Mouse (Mus musculus) cerebellum, postnatal 14 days (tissue): ENCODE measurements at regions not wholly inside any gene's neighbourhood (a gene's known extent, or its start where the extent isn't known, plus 50 kb on each side); places are given as distances from the start of the nearest gene placed in this dataset.

Experiments
- DNase-seq, 2 experiments: peaks; one replicate each; pipeline ENCODE4 v3.0.0; 2021; ENCODE audit warnings: mixed read lengths in 2 of 2

GRCm38 (mm10) chr4:55805255-55806051, 273.2 kb upstream of the Klf4 start:
- DNase-seq, result no peak

GRCm38 (mm10) chr4:55802101-55802500, 269.8 kb upstream of the Klf4 start:
- DNase-seq, result no peak

- no peak for DNase-seq
Observed at GRCm38 (mm10) chr4:55798099-55798498, 265.8 kb upstream of the Klf4 start.

GRCm38 (mm10) chr4:55781329-55781847, 249.1 kb upstream of the Klf4 start:
- no peak for DNase-seq

DNA sequence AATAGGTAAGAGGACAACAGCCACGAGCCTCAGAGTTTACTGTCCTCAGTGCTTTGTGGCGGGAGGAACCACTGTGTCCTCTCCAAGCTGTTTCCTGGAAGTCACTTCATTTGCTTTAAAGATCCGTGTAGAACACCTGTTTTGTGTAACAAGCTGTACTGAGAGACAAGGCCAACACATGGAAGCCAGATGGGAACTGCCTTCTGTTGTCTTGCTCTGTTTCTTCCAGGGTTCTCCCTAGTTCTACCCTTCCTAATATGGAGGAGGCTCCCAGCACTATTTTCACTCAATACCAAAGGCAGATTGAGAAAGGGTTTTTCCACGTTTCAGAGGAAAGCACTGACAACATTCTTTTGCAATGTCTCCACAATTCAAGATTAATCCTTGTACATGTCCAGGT, 247.3 kb upstream of the Klf4 start:
- no peak for DNase-seq

DNA sequence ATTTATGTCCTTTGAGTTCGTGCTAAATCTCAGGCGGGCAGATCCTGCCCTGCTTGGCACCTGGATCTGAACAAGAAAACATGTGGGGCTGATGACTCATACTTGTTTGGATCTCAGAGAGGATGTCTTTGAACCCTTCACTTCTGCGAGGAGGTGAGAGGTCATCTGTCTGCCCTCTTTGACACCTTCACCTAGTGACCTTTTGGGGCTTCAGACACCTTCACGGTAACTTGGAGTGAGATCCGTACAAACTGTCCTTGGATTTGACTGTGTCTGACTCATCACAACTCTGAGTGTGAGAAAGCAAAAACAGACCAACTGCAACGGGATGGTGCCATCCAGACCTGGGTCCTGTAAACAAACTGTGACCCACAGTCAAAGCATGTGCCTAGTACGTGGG, 243.6 kb upstream of the Klf4 start:
- no peak for DNase-seq

GRCm38 (mm10) chr4:55774571-55774970, 242.3 kb upstream of the Klf4 start:
- DNase-seq, result no peak

GRCm38 (mm10) chr4:55769656-55770055, 237.4 kb upstream of the Klf4 start:
- no peak for DNase-seq

- no peak for DNase-seq
Observed at GRCm38 (mm10) chr4:55768325-55768724, 236.1 kb upstream of the Klf4 start.

DNA sequence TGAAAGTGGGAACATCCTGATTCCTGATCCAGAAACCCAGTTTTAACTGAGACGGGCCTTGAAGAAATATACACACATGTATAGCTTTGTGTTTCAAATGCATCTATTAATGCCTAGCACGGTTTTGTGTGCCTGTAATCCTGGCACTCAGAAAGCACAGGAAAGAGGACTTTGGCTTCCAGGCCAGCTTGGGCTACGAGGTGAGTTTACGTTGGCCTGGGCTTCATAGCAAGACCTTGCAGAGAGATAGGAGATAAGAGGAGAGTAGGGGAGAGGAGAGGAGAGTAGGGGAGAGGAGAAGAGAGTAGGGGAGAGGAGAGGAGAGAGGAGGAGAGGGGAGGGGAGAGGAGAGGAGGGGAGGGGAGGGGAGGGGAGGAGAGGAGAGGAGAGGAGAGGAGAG, 234.9 kb upstream of the Klf4 start:
- no peak for DNase-seq

DNA sequence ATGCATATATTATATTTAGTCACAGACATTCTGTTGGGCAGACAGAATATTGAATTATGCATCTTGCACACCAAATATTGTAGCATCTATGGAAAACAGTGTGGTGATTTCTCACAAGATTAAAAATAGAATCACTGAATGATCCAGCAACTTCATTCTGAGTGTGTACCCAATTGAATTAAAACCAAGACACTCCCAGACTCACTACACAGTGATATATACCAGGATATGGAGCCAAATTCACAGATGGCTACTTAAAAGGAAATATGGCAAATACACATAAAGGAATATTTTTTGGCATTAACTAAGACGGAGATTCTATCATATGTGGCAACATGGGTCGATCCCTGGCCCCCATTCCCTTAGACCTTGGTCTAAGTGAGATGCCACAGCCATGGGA, 233.5 kb upstream of the Klf4 start:
- DNase-seq, result no peak

DNA sequence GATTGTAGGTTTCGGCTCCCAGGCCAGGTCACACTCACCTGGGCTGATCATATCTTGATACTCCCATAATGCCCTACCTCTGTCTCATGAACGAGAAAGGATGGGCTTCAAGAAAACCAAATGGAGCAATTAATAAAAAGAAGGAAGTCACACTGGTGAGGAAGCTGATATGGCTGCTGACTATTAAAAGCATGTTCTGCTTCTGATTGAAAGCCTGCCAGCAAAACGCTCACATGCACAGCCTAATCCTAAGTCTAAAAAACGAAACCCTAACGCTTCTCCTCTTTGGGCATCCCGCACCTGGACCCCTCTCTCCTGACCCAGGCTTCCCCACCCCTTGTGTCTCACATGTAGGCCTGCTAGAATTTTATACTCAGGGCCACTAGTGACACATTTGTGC, 230.8 kb upstream of the Klf4 start:
- no peak for DNase-seq

DNA sequence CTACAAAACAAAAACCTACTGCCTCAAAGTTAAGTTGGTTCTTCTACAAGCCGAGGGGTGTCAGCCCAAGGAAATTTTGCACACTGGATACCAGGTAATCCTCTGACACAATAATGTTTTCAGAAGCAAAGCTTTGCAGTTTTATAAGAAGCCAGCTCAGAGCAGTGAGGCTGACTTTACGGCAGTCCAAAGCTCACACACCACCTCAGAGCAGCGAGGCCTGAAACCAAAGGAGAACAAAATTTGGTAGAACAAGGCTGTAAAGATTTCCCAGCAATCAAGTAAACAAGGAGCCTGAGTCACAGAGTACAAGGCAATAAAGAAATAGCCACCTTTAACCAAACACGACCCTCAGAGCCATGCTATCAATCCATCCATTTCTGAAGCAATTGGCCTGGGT, 230.1 kb upstream of the Klf4 start:
- no peak for DNase-seq

- DNase-seq, result peak in 1 of 2 experiments; percentile 11
Observed at GRCm38 (mm10) chr4:55757148-55757927, 225.1 kb upstream of the Klf4 start.

DNA sequence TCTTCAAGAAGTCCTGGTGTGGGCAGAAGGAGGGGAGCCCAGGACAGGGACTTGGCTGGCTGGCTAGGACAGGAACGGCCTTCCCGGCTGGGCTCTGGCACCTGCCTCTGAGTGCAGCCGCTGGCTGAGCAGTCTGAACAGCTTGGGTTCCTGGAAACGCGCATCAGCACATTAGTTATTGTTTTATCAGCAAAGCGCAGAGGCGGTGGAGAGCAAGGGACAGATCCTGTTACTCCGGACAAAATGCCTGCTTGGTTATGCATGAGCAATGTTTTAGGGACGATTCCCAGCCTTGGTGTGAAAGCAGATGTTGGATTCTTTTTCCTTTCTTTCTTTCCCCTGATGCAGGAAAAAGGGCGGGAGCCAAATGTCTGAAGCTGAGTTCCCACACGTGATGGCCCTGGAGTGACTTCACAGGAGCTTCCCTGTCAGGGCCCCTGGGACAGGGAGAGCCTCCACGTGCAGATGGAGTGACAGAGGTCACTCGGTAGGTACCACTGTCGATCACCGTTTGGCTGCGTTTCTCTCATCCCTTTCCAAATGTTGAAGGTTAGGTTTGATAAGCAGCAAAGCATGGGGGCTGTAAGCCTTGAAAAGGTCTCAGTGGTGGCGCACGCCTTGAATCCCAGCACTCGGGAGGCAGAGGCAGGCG, 217.8 kb upstream of the Klf4 start:
- peak; percentile 42 to 45 for DNase-seq

DNA sequence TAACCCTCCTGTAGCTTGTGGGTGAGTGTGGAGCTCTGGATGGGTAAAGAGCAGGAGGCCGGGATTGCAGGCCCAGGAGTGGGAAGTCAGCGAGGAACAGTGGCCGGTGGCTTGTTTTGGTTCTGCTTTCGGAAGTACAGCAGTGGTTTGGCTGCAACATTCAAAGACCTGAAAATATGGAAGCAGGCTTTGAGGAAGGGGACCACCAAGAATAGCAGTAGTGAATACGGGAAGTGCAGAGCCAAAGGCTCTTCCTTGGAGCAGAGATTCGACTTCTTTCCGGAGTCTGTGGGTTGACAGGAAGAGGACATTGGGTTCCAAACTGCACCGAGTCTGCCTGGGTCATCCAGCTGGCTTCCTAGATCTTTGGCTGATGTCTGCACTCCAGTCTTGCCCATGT, 209.1 kb upstream of the Klf4 start:
- no peak for DNase-seq

DNA sequence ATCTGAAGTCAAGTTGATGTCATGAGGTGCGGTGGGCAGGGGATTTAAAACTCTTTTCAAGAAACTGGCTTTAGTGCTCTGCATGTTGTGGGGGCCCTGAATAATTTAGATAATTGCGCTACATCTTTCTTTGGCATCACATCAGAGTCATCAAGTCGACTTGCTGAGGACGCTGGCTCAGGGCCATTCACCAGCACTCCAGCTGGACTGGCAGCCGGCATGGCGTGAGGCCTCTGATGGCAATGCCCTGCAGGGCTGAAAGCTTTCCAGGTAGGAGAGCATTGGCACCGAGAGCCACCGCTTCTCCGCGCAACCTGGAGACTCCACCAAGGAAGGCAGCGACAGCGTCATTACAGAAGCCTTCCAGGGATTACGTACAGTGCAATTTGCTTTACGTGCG, 207.8 kb upstream of the Klf4 start:
- DNase-seq, result peak; percentile 88

DNA sequence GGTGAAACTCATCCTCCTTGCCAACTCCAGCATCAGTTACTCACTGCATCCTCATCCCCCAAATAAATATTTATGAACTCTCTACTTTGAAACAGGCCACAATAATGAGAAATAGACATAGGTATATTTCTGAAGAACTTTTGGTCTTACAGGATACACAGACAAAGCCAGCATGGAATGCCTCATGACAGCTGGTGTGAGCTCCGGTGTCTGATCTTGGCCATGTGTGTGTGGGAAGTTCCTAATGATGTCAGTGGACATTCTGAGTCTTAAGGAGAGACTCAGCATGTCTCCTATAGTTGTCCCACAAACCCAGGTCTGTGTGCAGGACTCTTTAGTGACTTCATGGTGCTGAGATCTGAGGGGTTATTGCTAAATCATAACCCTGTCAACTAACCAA, 206.4 kb upstream of the Klf4 start:
- DNase-seq, result no peak

GRCm38 (mm10) chr4:55735453-55735852, 203.2 kb upstream of the Klf4 start:
- DNase-seq, result no peak

- no peak for DNase-seq
Observed at GRCm38 (mm10) chr4:55734331-55734730, 202.1 kb upstream of the Klf4 start.

DNA sequence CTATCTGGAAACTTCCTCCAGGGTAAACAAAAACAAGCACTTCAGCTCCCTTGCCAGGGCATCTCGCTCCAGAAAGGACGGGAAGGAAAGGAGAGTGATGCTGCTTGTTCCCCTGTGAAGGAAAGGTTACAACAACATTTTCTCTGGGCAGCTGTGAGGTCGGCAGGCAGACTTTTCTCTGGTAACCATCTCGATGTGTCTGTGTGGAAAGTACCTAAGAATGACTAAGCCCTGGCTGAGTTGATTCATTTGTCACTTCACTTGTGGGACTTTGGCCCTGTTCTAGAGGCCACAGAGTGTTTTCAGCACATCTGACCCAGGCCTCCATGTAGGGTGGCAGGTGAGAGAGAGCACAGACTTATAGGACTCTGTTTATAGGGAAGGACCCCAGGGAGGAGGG, 201.0 kb upstream of the Klf4 start:
- DNase-seq, result no peak

DNA sequence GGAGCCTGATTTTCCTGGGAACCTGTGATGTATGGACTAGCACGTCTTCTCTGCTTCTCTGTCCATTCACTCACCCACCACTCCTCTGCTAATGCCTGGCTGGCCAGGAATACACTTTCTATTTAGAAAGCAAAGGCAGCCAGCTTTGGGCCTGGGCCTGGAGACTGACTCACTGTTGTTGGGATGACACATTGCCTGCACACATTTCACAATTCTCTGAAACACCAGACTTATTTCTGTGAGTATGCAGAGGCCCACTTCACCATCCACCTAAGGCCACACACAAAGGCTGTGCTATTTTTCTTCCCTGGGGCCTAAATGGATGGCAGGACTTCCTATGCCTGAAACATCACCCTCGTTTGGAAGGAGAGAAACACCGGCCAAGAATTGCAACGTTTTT, 199.7 kb upstream of the Klf4 start:
- DNase-seq, result no peak

GRCm38 (mm10) chr4:55730266-55730665, 198.0 kb upstream of the Klf4 start:
- no peak for DNase-seq

- DNase-seq, result no peak
Observed at GRCm38 (mm10) chr4:55727178-55727577, 194.9 kb upstream of the Klf4 start.
